ENCODE assay signal across 8 mouse cellular contexts in the genomic region with DNA sequence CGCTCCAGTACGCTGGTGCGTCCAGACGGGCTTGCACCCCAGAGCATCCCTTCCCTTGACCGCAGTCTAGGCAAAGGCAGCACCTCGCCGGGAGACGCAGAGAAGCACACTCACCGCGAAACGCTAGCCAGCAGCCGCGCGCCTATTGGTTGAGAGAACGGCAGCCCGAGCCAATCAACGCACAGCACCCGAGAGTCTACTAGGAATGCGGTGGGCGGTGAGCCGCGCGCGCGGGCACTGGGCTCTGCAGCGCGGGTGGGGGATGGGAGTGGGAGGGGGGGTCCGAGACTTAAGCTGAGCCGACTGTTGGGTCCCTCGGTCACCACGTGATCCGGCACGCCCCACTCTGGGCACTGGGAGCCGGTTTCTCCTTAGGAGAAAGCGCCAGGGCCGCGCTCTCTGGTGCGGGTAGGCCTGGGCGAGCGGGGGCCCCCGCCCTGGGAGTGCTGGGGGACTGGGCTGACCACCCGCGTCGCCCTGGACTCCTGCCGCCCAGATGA. TPM values are rescaled to one million over a fixed set of nuclear protein-coding genes. Genes with fewer than 3 reads are reported as not detected.
A peak's percentile ranks its signal among the peaks of the same experiment; 100 is the strongest.
DNase-seq lines count a peak whose midpoint lies in the region; ATAC-seq and TF ChIP-seq lines count a peak whose summit lies in the region.

No protein-coding gene starts in this region.

- H3K36me3 ChIP-seq in ES-Bruce4 (ENCODE audit: control insufficient read depth, insufficient read depth, low read length, poor library complexity, severe bottlenecking), result no peaks in the 10 kb centered on the region
- no peaks in the 10 kb centered on the region for H3K36me3 ChIP-seq in forebrain, embryonic 12.5 days (replicated peaks)
- no peaks in the 10 kb centered on the region for H3K36me3 ChIP-seq in heart, postnatal 0 days (replicated peaks; ENCODE audit: control insufficient read depth, insufficient read depth, low read length)
- H3K36me3 ChIP-seq in liver, embryonic 14.5 days (replicated peaks; ENCODE audit: control insufficient read depth, insufficient read depth, low read depth), result no peaks in the 10 kb centered on the region
- no peaks in the 10 kb centered on the region for H3K36me3 ChIP-seq in neural tube, embryonic 13.5 days

- DNase-seq in c-Kit-positive CD71-positive TER-119-positive erythroid progenitor cells, embryonic 14.5 days (ENCODE audit: low spot score), result peak; percentile 84
- DNase-seq in heart, postnatal 0 days (ENCODE audit: low spot score), result peak; percentile 92
- peak; percentile 94 to 95 for DNase-seq in kidney, postnatal 36 days
- peak; percentile 77 to 80 (median 78) for DNase-seq in liver, embryonic 14.5 days (ENCODE audit: low read depth in 3 of 3, low spot score in 3 of 3)
- peak; percentile 85 for DNase-seq in telencephalon, adult 2 months (ENCODE audit: low read depth, low spot score)

- peak overlapping the region; percentile 59 for H3K9ac ChIP-seq in ES-Bruce4 (ENCODE audit: low read depth, poor library complexity, severe bottlenecking)
- H3K9ac ChIP-seq in forebrain, embryonic 12.5 days, result peak overlapping the region; percentile 76
- H3K9ac ChIP-seq in heart, postnatal 0 days (replicated peaks; ENCODE audit: low read depth, low read length), result peak overlapping the region; percentile 55
- H3K9ac ChIP-seq in liver, embryonic 14.5 days (replicated peaks), result peak overlapping the region; percentile 57
- peak overlapping the region; percentile 79 for H3K9ac ChIP-seq in neural tube, embryonic 13.5 days

- H3K9me3 ChIP-seq in ES-Bruce4 (replicated peaks; ENCODE audit: control insufficient read depth, insufficient read depth, low read length, poor library complexity, severe bottlenecking), result no peaks in the 10 kb centered on the region
- no peaks in the 10 kb centered on the region for H3K9me3 ChIP-seq in forebrain, embryonic 12.5 days
- no peaks in the 10 kb centered on the region for H3K9me3 ChIP-seq in heart, postnatal 0 days (replicated peaks; ENCODE audit: control insufficient read depth, low read length)
- no peaks in the 10 kb centered on the region for H3K9me3 ChIP-seq in liver, embryonic 14.5 days (ENCODE audit: control insufficient read depth, low read length)
- no peaks in the 10 kb centered on the region for H3K9me3 ChIP-seq in neural tube, embryonic 13.5 days

- 0 out of 2 replicates have a peak overlapping the region, but pooled peaks have one; percentile 3 for H3K27ac ChIP-seq in ES-Bruce4 (ENCODE audit: insufficient read depth, low read length)
- H3K27ac ChIP-seq in forebrain, embryonic 12.5 days, result peak overlapping the region; percentile 94
- H3K27ac ChIP-seq in heart, postnatal 0 days (ENCODE audit: low read depth), result peak overlapping the region; percentile 86
- H3K27ac ChIP-seq in liver, embryonic 14.5 days, result no peak overlapping the region
- H3K27ac ChIP-seq in neural tube, embryonic 13.5 days (replicated peaks), result peak overlapping the region; percentile 96

- TF ChIP-seq CTCF in ES-Bruce4 (IDR thresholded peaks at IDR 0.05; ENCODE audit: low read depth, low read length), result no peak
- no peak for TF ChIP-seq CTCF in heart, postnatal 0 days (IDR thresholded peaks at IDR 0.05; ENCODE audit: low read depth)
- TF ChIP-seq CTCF in liver, embryonic 14.5 days (IDR thresholded peaks at IDR 0.05; ENCODE audit: low read depth), result peak; percentile 10; the same call in 1 of the 2 replicates

- peaks cover 3% of the 10 kb centered on the region for H3K4me1 ChIP-seq in ES-Bruce4 (ENCODE audit: control insufficient read depth, insufficient read depth, low read length)
- peaks cover 59% of the 10 kb centered on the region for H3K4me1 ChIP-seq in forebrain, embryonic 12.5 days
- H3K4me1 ChIP-seq in heart, postnatal 0 days (ENCODE audit: control insufficient read depth, insufficient read depth), result peaks cover 23% of the 10 kb centered on the region
- H3K4me1 ChIP-seq in liver, embryonic 14.5 days (replicated peaks; ENCODE audit: control insufficient read depth in 2 of 2, insufficient read depth in 2 of 2, low read length in 1 of 2), result peaks cover 15 to 25% of the 10 kb centered on the region in 2 experiments
- peaks cover 60% of the 10 kb centered on the region for H3K4me1 ChIP-seq in neural tube, embryonic 13.5 days (replicated peaks)

- peak; percentile 91 for ATAC-seq in forebrain, embryonic 12.5 days (ENCODE audit: low FRiP score)
- ATAC-seq in heart, postnatal 0 days (ENCODE audit: insufficient read depth, low read depth), result peak; percentile 87
- ATAC-seq in liver, embryonic 14.5 days (ENCODE audit: insufficient read depth), result peak; percentile 83
- ATAC-seq in neural tube, embryonic 13.5 days (ENCODE audit: low read depth), result peak; percentile 92

- no peak for TF ChIP-seq EP300 in ES-Bruce4 (IDR thresholded peaks at IDR 0.05; ENCODE audit: insufficient read depth, low read depth, low read length)
- TF ChIP-seq EP300 in heart, postnatal 0 days (IDR thresholded peaks at IDR 0.05; ENCODE audit: low read depth), result peak; percentile 59; the same call in 1 of the 2 replicates
- TF ChIP-seq EP300 in liver, embryonic 14.5 days (IDR thresholded peaks at IDR 0.05; ENCODE audit: low read depth), result no peak

- H3K27me3 ChIP-seq in ES-Bruce4 (ENCODE audit: control insufficient read depth, insufficient read depth, low read length, poor library complexity, severe bottlenecking), result no peaks in the 10 kb centered on the region
- H3K27me3 ChIP-seq in forebrain, embryonic 12.5 days, result peaks cover 25% of the 10 kb centered on the region
- H3K27me3 ChIP-seq in heart, postnatal 0 days (ENCODE audit: control insufficient read depth, insufficient read depth, low read length), result no peaks in the 10 kb centered on the region
- peaks cover 4% of the 10 kb centered on the region; the same call in 1 of the 2 replicates for H3K27me3 ChIP-seq in liver, embryonic 14.5 days (ENCODE audit: control insufficient read depth, insufficient read depth, low read length)
- H3K27me3 ChIP-seq in neural tube, embryonic 13.5 days, result peaks cover 6% of the 10 kb centered on the region; the same call in 1 of the 2 replicates

- 6% methylated on average over 45 of the region's 45 CpGs for WGBS in forebrain, embryonic 12.5 days
- WGBS in heart, postnatal 0 days, result 2% methylated on average over 45 of the region's 45 CpGs
- WGBS in liver, embryonic 14.5 days (ENCODE audit: insufficient replicate concordance), result 2% methylated on average over 45 of the region's 45 CpGs
- 3% methylated on average over 45 of the region's 45 CpGs for WGBS in neural tube, embryonic 13.5 days

- peak overlapping the region; percentile 76 for H3K4me2 ChIP-seq in forebrain, embryonic 12.5 days
- H3K4me2 ChIP-seq in heart, postnatal 0 days (ENCODE audit: low read depth, low read length), result peak overlapping the region; percentile 78
- peak overlapping the region; percentile 79 for H3K4me2 ChIP-seq in liver, embryonic 14.5 days (ENCODE audit: low read depth)
- peak overlapping the region; percentile 66 for H3K4me2 ChIP-seq in neural tube, embryonic 13.5 days

- peak overlapping the region; percentile 53 for H3K4me3 ChIP-seq in ES-Bruce4 (ENCODE audit: low read depth, low read length)
- H3K4me3 ChIP-seq in forebrain, embryonic 12.5 days (replicated peaks), result peak overlapping the region; percentile 42
- H3K4me3 ChIP-seq in heart, postnatal 0 days (ENCODE audit: low read depth, low read length), result peak overlapping the region; percentile 47
- H3K4me3 ChIP-seq in liver, embryonic 14.5 days (ENCODE audit: insufficient read depth in 1 of 2, low read depth in 2 of 2, low read length in 2 of 2), result peak overlapping the region; percentile 44 to 54
- peak overlapping the region; percentile 41 for H3K4me3 ChIP-seq in neural tube, embryonic 13.5 days

- TF ChIP-seq POLR2A in ES-Bruce4 (IDR thresholded peaks at IDR 0.05; ENCODE audit: insufficient read depth, low read length), result peak; percentile 13

RNA-seq across cellular contexts. Expression of gene Actg1, which starts 37.5 kb away (rescaled TPM):
- 2,484 and 2,505 TPM in 2 replicates for polyA plus RNA-seq in ES-Bruce4 (2011; ENCODE audit: insufficient read depth, insufficient read length, low read depth, missing spikeins)
- polyA plus RNA-seq in forebrain, embryonic 12.5 days (2016; fragmentation: Nextera tagmentation; extraction: Ambion mirVana), result 2,923 and 2,975 TPM in 2 replicates
- total RNA-seq in heart, postnatal 0 days (2014; rRNA removed; ENCODE audit: low replicate concordance), result 700 and 751 TPM in 2 replicates
- polyA plus RNA-seq in heart, postnatal 0 days (2015; fragmentation: Nextera tagmentation; extraction: Ambion mirVana), result 639 and 714 TPM in 2 replicates
- 256 and 265 TPM in 2 replicates for polyA plus RNA-seq in liver, embryonic 14.5 days (2012; rRNA removed)
- polyA plus RNA-seq in liver, embryonic 14.5 days (2014; fragmentation: Nextera tagmentation; extraction: Ambion mirVana), result 451 and 544 TPM in 2 replicates
- polyA plus RNA-seq in neural tube, embryonic 13.5 days (2015; fragmentation: Nextera tagmentation; extraction: Ambion mirVana), result 3,932 and 3,979 TPM in 2 replicates

RNA-seq across cellular contexts. Expression of gene Fscn2, which starts 50.5 kb away (rescaled TPM):
- not detected in 2 replicates for polyA plus RNA-seq in ES-Bruce4 (2011; ENCODE audit: insufficient read depth, insufficient read length, low read depth, missing spikeins)
- 0.82 and 0.91 TPM in 2 replicates for polyA plus RNA-seq in forebrain, embryonic 12.5 days (2016; fragmentation: Nextera tagmentation; extraction: Ambion mirVana)
- not detected in 2 replicates for total RNA-seq in heart, postnatal 0 days (2014; rRNA removed; ENCODE audit: low replicate concordance)
- 0.65 and 0.68 TPM in 2 replicates for polyA plus RNA-seq in heart, postnatal 0 days (2015; fragmentation: Nextera tagmentation; extraction: Ambion mirVana)
- polyA plus RNA-seq in liver, embryonic 14.5 days (2012; rRNA removed), result not detected in 2 replicates
- not detected in 2 replicates for polyA plus RNA-seq in liver, embryonic 14.5 days (2014; fragmentation: Nextera tagmentation; extraction: Ambion mirVana)
- polyA plus RNA-seq in neural tube, embryonic 13.5 days (2015; fragmentation: Nextera tagmentation; extraction: Ambion mirVana), result 1.3 and 1.5 TPM in 2 replicates
